Mouse (Mus musculus) liver, postnatal 0 days (tissue): Measurements from ENCODE around the gene Slc34a3.
A peak's percentile ranks its signal among the peaks of the same experiment; 100 is the strongest.
"Not testable (repeated sequence)": the region's sequence is repeated elsewhere in the genome, so short reads cannot be mapped to it uniquely, and the experiment has no call there.

Experiments
- CTCF ChIP-seq: sonication (generic); IDR thresholded peaks from 2 replicates; pipeline ENCODE4 v1.5.1; 2016; ENCODE audit warnings: antibody characterized with exemption, low read depth
- EP300 ChIP-seq: IDR thresholded peaks from 2 replicates; pipeline ENCODE4 v1.6.1; 2016; ENCODE audit warnings: antibody characterized with exemption, low read depth, mild to moderate bottlenecking

GRCm38 (mm10) chr2:25256443-25257109 lies 22.4 kb upstream of the Slc34a3 start:
- TF ChIP-seq CTCF, result peak; percentile 60
- TF ChIP-seq EP300, result not testable (repeated sequence)
